Mouse (Mus musculus) liver, embryonic 11.5 days (tissue): ENCODE data around the gene Dagla. TPM values are rescaled to one million over a fixed set of nuclear protein-coding genes. Genes with fewer than 3 reads are reported as not detected.

Source experiments
- ATAC-seq: fragments of 200-750 bp; cut with Nextera tagmentation; replicated peaks from 2 replicates; pipeline ENCODE4 v1.8.0; 2017; ENCODE audit warnings: moderate number of reproducible peaks, mild to moderate bottlenecking, moderate TSS enrichment, moderate library complexity; ENCODE audit not compliant: low FRiP score
- DNase-seq: peaks from one replicate; pipeline ENCODE4 v3.0.0-alpha.2; 2017; ENCODE audit warnings: low spot score
- H3K27ac ChIP-seq: fragments of 300-500 bp; sonication (generic); 2 replicates; pipeline ENCODE4 v1.5.1; 2014; ENCODE audit warnings: mild to moderate bottlenecking, low read depth, low read length, control low read depth
- H3K27me3 ChIP-seq: fragments of 300-500 bp; sonication (generic); replicated peaks from 2 replicates; pipeline ENCODE4 v1.6.1; 2014; ENCODE audit warnings: low read length, mixed read lengths; ENCODE audit not compliant: control insufficient read depth, insufficient read depth
- H3K36me3 ChIP-seq: fragments of 300-500 bp; sonication (generic); 2 replicates; pipeline ENCODE4 v1.6.1; 2014; ENCODE audit warnings: mild to moderate bottlenecking, low read length, moderate library complexity, mixed read lengths; ENCODE audit not compliant: control insufficient read depth, insufficient read depth
- H3K4me1 ChIP-seq: fragments of 300-500 bp; sonication (generic); replicated peaks from 2 replicates; pipeline ENCODE4 v1.6.1; 2014; ENCODE audit warnings: low read length, mixed read lengths; ENCODE audit not compliant: control insufficient read depth, insufficient read depth
- H3K4me2 ChIP-seq: fragments of 300-500 bp; sonication (generic); 2 replicates; pipeline ENCODE4 v1.6.1; 2014; ENCODE audit warnings: mild to moderate bottlenecking, control low read depth, moderate library complexity
- H3K4me3 ChIP-seq: fragments of 300-500 bp; sonication (generic); 2 replicates; pipeline ENCODE4 v1.5.1; 2014; ENCODE audit warnings: low read depth, low read length, control low read depth
- H3K9ac ChIP-seq: fragments of 300-500 bp; sonication (generic); 2 replicates; pipeline ENCODE4 v1.6.1; 2014; ENCODE audit warnings: low read depth, low read length, control low read depth
- H3K9me3 ChIP-seq: fragments of 300-500 bp; sonication (generic); 2 replicates; pipeline ENCODE4 v1.6.1; 2016; ENCODE audit warnings: low read length, inconsistent platforms, mixed read lengths; ENCODE audit not compliant: control insufficient read depth
- WGBS: fragments of 180-500 bp; shearing (Covaris S2); extraction: QIAGEN DNeasy Blood & Tissue Kit; methylation state at CpG from one replicate; pipeline ENCODE4 v1.1.7; 2014; 5-methylcytosine and 5-hydroxymethylcytosine counted together
- polyA plus RNA-seq: library from polyadenylated mRNA; unstranded; fragments of >200 nt; fragmentation: Nextera tagmentation; extraction: Ambion mirVana; gene quantifications from 2 replicates; pipeline ENCODE4 v1.2.1, GENCODE M21; 2014

Gene Dagla
- polyA plus RNA-seq, 1 experiment from 2014 or later: 0.82 TPM

GRCm38 (mm10) chr19:10304395-10304794 is 282 bp downstream of the Dagla start:
- Histone ChIP-seq H3K9ac (peak overlapping the region; percentile 56), H3K4me2 (peak overlapping the region; percentile 90), H3K27me3 (peaks cover 38% of the 10 kb centered on the region), H3K4me1 (peaks cover 9% of the 10 kb centered on the region), H3K27ac (no peak overlapping the region), H3K4me3 (peak overlapping the region; percentile 59), H3K9me3 (no peaks in the 10 kb centered on the region), H3K36me3 (no peaks in the 10 kb centered on the region)
- no peak for ATAC-seq
- 13% methylated on average over 37 of the region's 37 CpGs for WGBS
- DNase-seq: no peak

GRCm38 (mm10) chr19:10302852-10303251 is 1.8 kb downstream of the Dagla start:
- Histone ChIP-seq H3K4me2 (no peak overlapping the region), H3K36me3 (no peaks in the 10 kb centered on the region), H3K9me3 (no peaks in the 10 kb centered on the region), H3K9ac (no peak overlapping the region), H3K27me3 (peaks cover 34% of the 10 kb centered on the region), H3K4me1 (peaks cover 9% of the 10 kb centered on the region), H3K27ac (no peak overlapping the region), H3K4me3 (no peak overlapping the region)
- ATAC-seq: no peak
- DNase-seq: no peak
- 81% methylated on average over 3 of the region's 3 CpGs for WGBS

- DNase-seq (no peak), ATAC-seq (no peak)
- WGBS: 67% methylated on average over 4 of the region's 4 CpGs
- no peak overlapping the region for H3K4me3 ChIP-seq
- no peak overlapping the region for H3K4me2 ChIP-seq
- no peak overlapping the region for H3K9ac ChIP-seq
- peaks cover 34% of the 10 kb centered on the region for H3K27me3 ChIP-seq
- peaks cover 13% of the 10 kb centered on the region for H3K4me1 ChIP-seq
- no peaks in the 10 kb centered on the region for H3K9me3 ChIP-seq
- no peaks in the 10 kb centered on the region for H3K36me3 ChIP-seq
- no peak overlapping the region for H3K27ac ChIP-seq
These were observed 2.8 kb downstream of the Dagla start for GRCm38 (mm10) chr19:10301866-10302356.

- no peak for DNase-seq
- 42% methylated on average over 11 of the region's 11 CpGs for WGBS
- ATAC-seq: no peak
- Histone ChIP-seq H3K4me1 (peaks cover 15% of the 10 kb centered on the region), H3K27ac (no peak overlapping the region), H3K27me3 (peaks cover 34% of the 10 kb centered on the region), H3K36me3 (no peaks in the 10 kb centered on the region), H3K9ac (no peak overlapping the region), H3K4me3 (no peak overlapping the region), H3K9me3 (no peaks in the 10 kb centered on the region), H3K4me2 (no peak overlapping the region)
These were observed 3.4 kb downstream of the Dagla start for GRCm38 (mm10) chr19:10301263-10301662.

GRCm38 (mm10) chr19:10300809-10301208 is 3.9 kb downstream of the Dagla start:
- Histone ChIP-seq H3K9ac (no peak overlapping the region), H3K4me1 (peaks cover 19% of the 10 kb centered on the region), H3K4me3 (no peak overlapping the region), H3K36me3 (no peaks in the 10 kb centered on the region), H3K27ac (no peak overlapping the region), H3K4me2 (no peak overlapping the region), H3K9me3 (no peaks in the 10 kb centered on the region), H3K27me3 (peaks cover 35% of the 10 kb centered on the region)
- no peak for ATAC-seq
- 76% methylated on average over 4 of the region's 4 CpGs for WGBS
- no peak for DNase-seq

- ATAC-seq (no peak), DNase-seq (no peak)
- Histone ChIP-seq H3K27me3 (peaks cover 19% of the 10 kb centered on the region), H3K4me3 (no peak overlapping the region), H3K36me3 (no peaks in the 10 kb centered on the region), H3K9me3 (no peaks in the 10 kb centered on the region), H3K4me1 (peaks cover 13% of the 10 kb centered on the region), H3K27ac (no peak overlapping the region), H3K4me2 (no peak overlapping the region), H3K9ac (no peak overlapping the region)
- WGBS: 70% methylated on average over 4 of the region's 4 CpGs
These were observed 6.4 kb downstream of the Dagla start for GRCm38 (mm10) chr19:10298268-10298667.

GRCm38 (mm10) chr19:10297041-10297503 is 7.6 kb downstream of the Dagla start:
- DNase-seq (no peak), ATAC-seq (no peak)
- WGBS: 22% methylated on average over 8 of the region's 8 CpGs
- Histone ChIP-seq H3K9me3 (no peaks in the 10 kb centered on the region), H3K27ac (0 out of 2 replicates have a peak overlapping the region, but pooled peaks have one; percentile 11), H3K4me2 (no peak overlapping the region), H3K4me3 (no peak overlapping the region), H3K36me3 (no peaks in the 10 kb centered on the region), H3K27me3 (peaks cover 11% of the 10 kb centered on the region), H3K9ac (no peak overlapping the region), H3K4me1 (peaks cover 13% of the 10 kb centered on the region)

GRCm38 (mm10) chr19:10296306-10296705 is 8.4 kb downstream of the Dagla start:
- Histone ChIP-seq H3K27ac (no peak overlapping the region), H3K4me3 (no peak overlapping the region), H3K4me2 (no peak overlapping the region), H3K27me3 (peaks cover 7% of the 10 kb centered on the region), H3K9ac (no peak overlapping the region), H3K4me1 (peaks cover 13% of the 10 kb centered on the region), H3K36me3 (no peaks in the 10 kb centered on the region), H3K9me3 (no peaks in the 10 kb centered on the region)
- 47% methylated on average over 5 of the region's 5 CpGs for WGBS
- no peak for DNase-seq
- no peak for ATAC-seq
